Mouse (Mus musculus) kidney, embryonic 16.5 days (tissue): Measurements from ENCODE around the gene Ptbp1. TPM values are rescaled to one million over a fixed set of nuclear protein-coding genes. Genes with fewer than 3 reads are reported as not detected.

Experiments used
- microRNA-seq: library from miRNA; unstranded; fragments of <30 nt; microRNA quantifications from one replicate; pipeline ENCODE4, GENCODE M21; 2016
- polyA plus RNA-seq: library from polyadenylated mRNA; unstranded; fragments of >200 nt; fragmentation: Nextera tagmentation; extraction: Ambion mirVana; gene quantifications from 2 replicates; pipeline ENCODE4 v1.2.1, GENCODE M21; 2015

The Ptbp1 gene
- polyA plus RNA-seq, 1 experiment from 2014 or later, result 431 TPM

Small RNAs within 50 kb of the gene (microRNA-seq; reads per million reads assigned to microRNA genes)
- not detected for gene Mir6910

Other genes with a start within 250 kb of the Ptbp1 start
- gene C2cd4c, start 240.4 kb upstream of the Ptbp1 start, polyA plus RNA-seq, result 0.04 TPM in 2 replicates
- gene Shc2, start 216.5 kb upstream of the Ptbp1 start, polyA plus RNA-seq, result 5.3 and 9.0 TPM in 2 replicates
- not detected in 2 replicates for gene Odf3l2, start 208.7 kb upstream of the Ptbp1 start, polyA plus RNA-seq
- gene Madcam1, start 189.9 kb upstream of the Ptbp1 start, polyA plus RNA-seq, result 2.3 and 2.5 TPM in 2 replicates
- gene Tpgs1, start 185.1 kb upstream of the Ptbp1 start, polyA plus RNA-seq, result 84.2 and 87.0 TPM in 2 replicates
- 81.2 and 92.3 TPM in 2 replicates for gene Cdc34, start 172.2 kb upstream of the Ptbp1 start, polyA plus RNA-seq
- gene Gzmm, start 165.4 kb upstream of the Ptbp1 start, polyA plus RNA-seq, result 0.75 and 0.81 TPM in 2 replicates
- gene Bsg, start 149.9 kb upstream of the Ptbp1 start, polyA plus RNA-seq, result 954 and 1,048 TPM in 2 replicates
- 0.05 and 0.12 TPM in 2 replicates for gene Hcn2, start 137.8 kb upstream of the Ptbp1 start, polyA plus RNA-seq
- gene Polrmt, start 107.8 kb upstream of the Ptbp1 start, polyA plus RNA-seq, result 60.9 and 63.8 TPM in 2 replicates
- 0.14 and 0.39 TPM in 2 replicates for gene Fgf22, start 99.4 kb upstream of the Ptbp1 start, polyA plus RNA-seq
- 66.4 and 77.0 TPM in 2 replicates for gene Rnf126, start 87.5 kb upstream of the Ptbp1 start, polyA plus RNA-seq
- gene Fstl3, start 77.2 kb upstream of the Ptbp1 start, polyA plus RNA-seq, result 23.9 and 26.4 TPM in 2 replicates
- gene Prss57, start 63.5 kb upstream of the Ptbp1 start, polyA plus RNA-seq, result not detected in 2 replicates
- 190 and 194 TPM in 2 replicates for gene Palm, start 60.9 kb upstream of the Ptbp1 start, polyA plus RNA-seq
- gene Misp, start 33.4 kb upstream of the Ptbp1 start, polyA plus RNA-seq, result 18.2 and 18.5 TPM in 2 replicates
- gene Prtn3, start 20.0 kb downstream of the Ptbp1 start, polyA plus RNA-seq, result 7.9 and 8.2 TPM in 2 replicates
- 72.7 and 78.6 TPM in 2 replicates for gene Plppr3, start 20.2 kb downstream of the Ptbp1 start, polyA plus RNA-seq
- gene Elane, start 31.8 kb downstream of the Ptbp1 start, polyA plus RNA-seq, result 0.60 and 0.76 TPM in 2 replicates
- not detected in 2 replicates for gene Cfd, start 36.4 kb downstream of the Ptbp1 start, polyA plus RNA-seq
- gene Med16, start 54.5 kb downstream of the Ptbp1 start, polyA plus RNA-seq, result 71.0 and 72.4 TPM in 2 replicates
- gene Gm26602, start 56.4 kb downstream of the Ptbp1 start, polyA plus RNA-seq, result 9.2 TPM in 1 of 2 replicates, not detected in the other
- 1.5 and 2.1 TPM in 2 replicates for gene Kiss1r, start 62.5 kb downstream of the Ptbp1 start, polyA plus RNA-seq
- gene R3hdm4, start 66.8 kb downstream of the Ptbp1 start, polyA plus RNA-seq, result 169 and 170 TPM in 2 replicates
- gene Arid3a, start 72.6 kb downstream of the Ptbp1 start, polyA plus RNA-seq, result 5.5 and 9.2 TPM in 2 replicates
- 101 and 113 TPM in 2 replicates for gene Wdr18, start 105.7 kb downstream of the Ptbp1 start, polyA plus RNA-seq
- gene Grin3b, start 116.3 kb downstream of the Ptbp1 start, polyA plus RNA-seq, result 0.54 and 0.71 TPM in 2 replicates
- 10.8 and 11.2 TPM in 2 replicates for gene Tmem259, start 129.9 kb downstream of the Ptbp1 start, polyA plus RNA-seq
- gene Cnn2, start 134.2 kb downstream of the Ptbp1 start, polyA plus RNA-seq, result 309 and 332 TPM in 2 replicates
- 4.2 and 4.4 TPM in 2 replicates for gene Abca7, start 142.1 kb downstream of the Ptbp1 start, polyA plus RNA-seq
- gene Arhgap45, start 162.2 kb downstream of the Ptbp1 start, polyA plus RNA-seq, result 10.5 and 11.3 TPM in 2 replicates
- 242 and 248 TPM in 2 replicates for gene Polr2e, start 185.4 kb downstream of the Ptbp1 start, polyA plus RNA-seq
- gene Gpx4, start 192.7 kb downstream of the Ptbp1 start, polyA plus RNA-seq, result 617 and 706 TPM in 2 replicates